Mouse (Mus musculus): Measurements from ENCODE around the gene M6pr.
"Not testable (repeated sequence)": the region's sequence is repeated elsewhere in the genome, so short reads cannot be mapped to it uniquely, and the experiment has no call there.

The M6pr gene

GRCm38 (mm10) chr6:122342125-122342524 lies 33.6 kb downstream of the M6pr start:
- DNase-seq (ENCODE audit: low read depth), result no peak

GRCm38 (mm10) chr6:122343719-122344118 lies 35.2 kb downstream of the M6pr start:
- peak; percentile 15 for DNase-seq (ENCODE audit: low read depth)

GRCm38 (mm10) chr6:122344386-122345116 lies 36.0 kb downstream of the M6pr start:
- DNase-seq (ENCODE audit: low read depth), result no peak

- DNase-seq (ENCODE audit: low read depth), result no peak
These were observed 37.2 kb downstream of the M6pr start for GRCm38 (mm10) chr6:122345731-122346130.

- no peak for DNase-seq (ENCODE audit: low read depth)
These were observed 37.9 kb downstream of the M6pr start for GRCm38 (mm10) chr6:122346399-122346798.

- not testable (repeated sequence) for DNase-seq (ENCODE audit: low read depth)
These were observed 38.8 kb downstream of the M6pr start for GRCm38 (mm10) chr6:122347326-122347725.

- DNase-seq (ENCODE audit: low read depth), result no peak
These were observed 47.4 kb downstream of the M6pr start for GRCm38 (mm10) chr6:122355909-122356308.

- no peak for DNase-seq (ENCODE audit: low read depth)
These were observed 48.6 kb downstream of the M6pr start for GRCm38 (mm10) chr6:122357089-122357488.

- no peak for DNase-seq (ENCODE audit: low read depth)
These were observed 57.2 kb downstream of the M6pr start for GRCm38 (mm10) chr6:122365706-122366105.

- DNase-seq (ENCODE audit: low read depth), result no peak
These were observed 57.8 kb downstream of the M6pr start for GRCm38 (mm10) chr6:122366287-122366686.

GRCm38 (mm10) chr6:122366976-122367375 lies 58.5 kb downstream of the M6pr start:
- no peak for DNase-seq (ENCODE audit: low read depth)
